Mouse (Mus musculus): ENCODE results near the gene Cacna2d3. TPM values are rescaled to one million over a fixed set of nuclear protein-coding genes. Genes with fewer than 3 reads are reported as not detected.

Cacna2d3 gene
- total and polyA plus RNA-seq, 3 experiments = not detected

- no peaks in the 10 kb centered on the region; a peak in 1 of 4 replicates for H3K27me3 ChIP-seq (ENCODE audit: control insufficient read depth in 1 of 2, insufficient read depth in 2 of 2, low read length in 2 of 2)
- DNase-seq (ENCODE audit: low read depth, low spot score) = no peak
- no peak overlapping the region for H3K27ac ChIP-seq (ENCODE audit: control insufficient read depth, low read depth, low read length)
- H3K4me3 ChIP-seq (ENCODE audit: control insufficient read depth in 1 of 2, insufficient read depth in 1 of 2, low read depth in 2 of 2, low read length in 2 of 2) = no peak overlapping the region
- TF ChIP-seq POLR2A (IDR thresholded peaks at IDR 0.05; ENCODE audit: control insufficient read depth in 1 of 2, insufficient read depth in 1 of 2, low read depth in 1 of 2, low read length in 2 of 2, poor library complexity in 1 of 2) = no peak
- no peak for TF ChIP-seq TCF12 (IDR thresholded peaks at IDR 0.05; ENCODE audit: low read depth, low read length)
- no peak for TF ChIP-seq TAL1 (IDR thresholded peaks at IDR 0.05; ENCODE audit: low read length)
- TF ChIP-seq MAFK (IDR thresholded peaks at IDR 0.05; ENCODE audit: borderline replicate concordance, low read depth, low read length) = no peak
- TF ChIP-seq JUND (IDR thresholded peaks at IDR 0.05; ENCODE audit: low read depth, low read length) = no peak
- no peak for TF ChIP-seq NRF1 (IDR thresholded peaks at IDR 0.05; ENCODE audit: insufficient read depth, low read depth, low read length, poor library complexity, severe bottlenecking)
- TF ChIP-seq GATA1 (IDR thresholded peaks at IDR 0.05; ENCODE audit: low read depth, low read length) = no peak
- TF ChIP-seq MYB (IDR thresholded peaks at IDR 0.05; ENCODE audit: low read depth, low read length) = no peak
- no peak for TF ChIP-seq MEF2A (IDR thresholded peaks at IDR 0.05; ENCODE audit: extremely low read depth, insufficient replicate concordance, low read depth, low read length, poor library complexity, severe bottlenecking)
- no peak for TF ChIP-seq ELF1 (IDR thresholded peaks at IDR 0.05; ENCODE audit: low read depth, low read length)
- no peak for TF ChIP-seq USF2 (IDR thresholded peaks at IDR 0.05; ENCODE audit: borderline replicate concordance in 1 of 2, insufficient read depth in 1 of 2, low read depth in 1 of 2, low read length in 2 of 2)
- TF ChIP-seq ZKSCAN1 (IDR thresholded peaks at IDR 0.05; ENCODE audit: low read depth, low read length) = no peak
- no peak for TF ChIP-seq ZC3H11A (IDR thresholded peaks at IDR 0.05; ENCODE audit: low read depth, low read length)
- no peak for TF ChIP-seq ETS1 (IDR thresholded peaks at IDR 0.05; ENCODE audit: low read depth, low read length)
- TF ChIP-seq ZNF384 (IDR thresholded peaks at IDR 0.05; ENCODE audit: low read depth, low read length) = no peak
- H3K9me3 ChIP-seq (replicated peaks; ENCODE audit: insufficient read depth, low read length) = no peaks in the 10 kb centered on the region
- no peaks in the 10 kb centered on the region for H3K4me1 ChIP-seq (ENCODE audit: control insufficient read depth in 1 of 2, insufficient read depth in 2 of 2, low read length in 2 of 2)
- H3K9ac ChIP-seq (ENCODE audit: control insufficient read depth, low read depth, low read length, poor library complexity, severe bottlenecking) = no peak overlapping the region
- no peaks in the 10 kb centered on the region for H3K36me3 ChIP-seq (ENCODE audit: control insufficient read depth in 1 of 2, insufficient read depth in 2 of 2, low read length in 2 of 2)
- H3K79me2 ChIP-seq (ENCODE audit: control insufficient read depth, insufficient read depth, low read length, poor library complexity) = no peaks in the 10 kb centered on the region
These were observed 530.2 kb downstream of the Cacna2d3 start for GRCm38 (mm10) chr14:29191426-29191825.

GRCm38 (mm10) chr14:29183730-29184129 lies 537.9 kb downstream of the Cacna2d3 start:
- DNase-seq (ENCODE audit: low read depth, low spot score) = no peak
- Histone ChIP-seq H3K9ac (ENCODE audit: control insufficient read depth, low read depth, low read length, poor library complexity, severe bottlenecking) (no peak overlapping the region), H3K9me3 (replicated peaks; ENCODE audit: insufficient read depth, low read length) (no peaks in the 10 kb centered on the region), H3K36me3 (ENCODE audit: control insufficient read depth in 1 of 2, insufficient read depth in 2 of 2, low read length in 2 of 2) (no peaks in the 10 kb centered on the region), H3K79me2 (ENCODE audit: control insufficient read depth, insufficient read depth, low read length, poor library complexity) (no peaks in the 10 kb centered on the region), H3K4me1 (ENCODE audit: control insufficient read depth in 1 of 2, insufficient read depth in 2 of 2, low read length in 2 of 2) (no peaks in the 10 kb centered on the region), H3K27ac (ENCODE audit: control insufficient read depth, low read depth, low read length) (no peak overlapping the region), H3K4me3 (ENCODE audit: control insufficient read depth in 1 of 2, insufficient read depth in 1 of 2, low read depth in 2 of 2, low read length in 2 of 2) (no peak overlapping the region), H3K27me3 (ENCODE audit: control insufficient read depth in 1 of 2, insufficient read depth in 2 of 2, low read length in 2 of 2) (no peaks in the 10 kb centered on the region; a peak in 1 of 4 replicates)
- TF ChIP-seq UBTF (IDR thresholded peaks at IDR 0.05; ENCODE audit: borderline replicate concordance, insufficient read depth, low read depth, low read length) (no peak), MAFK (IDR thresholded peaks at IDR 0.05; ENCODE audit: borderline replicate concordance, low read depth, low read length) (no peak), ZC3H11A (IDR thresholded peaks at IDR 0.05; ENCODE audit: low read depth, low read length) (no peak), TCF12 (IDR thresholded peaks at IDR 0.05; ENCODE audit: low read depth, low read length) (no peak), ZKSCAN1 (IDR thresholded peaks at IDR 0.05; ENCODE audit: low read depth, low read length) (no peak), ZMIZ1 (IDR thresholded peaks at IDR 0.05; ENCODE audit: low read depth, low read length) (no peak), CHD2 (IDR thresholded peaks at IDR 0.05; ENCODE audit: low read length) (no peak), POLR2AphosphoS5 (IDR thresholded peaks at IDR 0.05; ENCODE audit: borderline replicate concordance, low read depth, low read length) (no peak), RAD21 (IDR thresholded peaks at IDR 0.05; ENCODE audit: low read depth, low read length) (no peak), TAL1 (IDR thresholded peaks at IDR 0.05; ENCODE audit: low read length) (no peak), ELF1 (IDR thresholded peaks at IDR 0.05; ENCODE audit: low read depth, low read length) (no peak), TBP (IDR thresholded peaks at IDR 0.05; ENCODE audit: low read depth, low read length) (no peak), NELFE (IDR thresholded peaks at IDR 0.05; ENCODE audit: low read depth, low read length) (no peak), CHD1 (IDR thresholded peaks at IDR 0.05; ENCODE audit: low read depth, low read length) (no peak), MAZ (IDR thresholded peaks at IDR 0.05; ENCODE audit: low read depth, low read length) (no peak)

Measured in MEL (cell line).